Mouse (Mus musculus) left cerebral cortex, postnatal 25 days (tissue): ENCODE measurements around the gene Cxcl14. TPM values are rescaled to one million over a fixed set of nuclear protein-coding genes. Genes with fewer than 3 reads are reported as not detected.
A peak's percentile ranks its signal among the peaks of the same experiment; 100 is the strongest.

Experiments
- DNase-seq, 2 experiments: peaks; one replicate each; pipeline ENCODE4 v3.0.0; 2022; ENCODE audit warnings: low spot score in 2 of 2, mixed read lengths in 1 of 2
- intact Hi-C: fragments of 180-260 bp; cut with DNase I; formaldehyde crosslinking; loops from one replicate; pipeline ENCODE4 v1.15.1; 2025
- total RNA-seq, 2 experiments: library from RNA; stranded (reverse); gene quantifications; 2 replicates each; pipeline ENCODE4 v1.2.3; 2021

Cxcl14 gene
- total RNA-seq, 2 experiments from 2014 or later: 130 to 158 TPM

DNA sequence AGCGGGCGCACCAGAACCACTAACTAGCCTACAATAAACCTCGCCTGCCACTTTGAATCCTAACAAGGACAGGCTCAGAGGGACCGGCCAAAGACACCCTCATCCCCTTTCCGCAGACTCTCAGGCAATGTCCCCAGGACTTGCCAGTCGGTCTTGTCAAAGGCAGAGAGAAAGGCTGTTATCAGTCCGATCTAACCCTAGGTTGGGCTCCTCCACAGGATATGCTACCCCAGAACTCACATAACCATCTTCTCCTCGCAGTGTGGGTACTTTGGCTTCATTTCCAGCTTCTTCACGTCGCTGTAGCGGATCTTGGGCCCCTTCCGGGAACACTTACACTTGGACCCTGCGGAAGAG is 787 bp downstream of the Cxcl14 start:
- intact Hi-C loops: no loop called here
- DNase-seq: no peak

DNA sequence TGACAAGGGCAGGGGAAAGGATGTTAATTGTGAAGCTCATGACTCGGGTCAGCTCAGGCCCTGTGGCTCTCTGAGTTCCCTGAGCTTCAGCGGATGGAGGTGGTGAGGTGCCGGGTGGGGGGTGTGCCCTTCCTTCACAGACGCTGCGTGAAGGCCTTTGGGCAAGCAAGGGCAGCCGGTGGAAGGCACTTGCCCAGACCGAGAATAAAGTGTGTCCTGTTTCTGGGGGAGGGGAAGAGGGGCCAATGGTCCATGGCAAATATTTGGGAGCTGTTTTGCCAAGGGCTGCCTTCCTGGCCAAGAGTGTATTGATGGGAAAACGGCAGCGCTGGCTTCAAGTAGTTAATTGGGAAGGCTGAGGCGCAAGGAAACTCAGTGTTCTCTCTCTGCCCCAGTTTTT is 1.4 kb downstream of the Cxcl14 start:
- DNase-seq: peak; percentile 31 to 37
- intact Hi-C loops: no loop called here

DNA sequence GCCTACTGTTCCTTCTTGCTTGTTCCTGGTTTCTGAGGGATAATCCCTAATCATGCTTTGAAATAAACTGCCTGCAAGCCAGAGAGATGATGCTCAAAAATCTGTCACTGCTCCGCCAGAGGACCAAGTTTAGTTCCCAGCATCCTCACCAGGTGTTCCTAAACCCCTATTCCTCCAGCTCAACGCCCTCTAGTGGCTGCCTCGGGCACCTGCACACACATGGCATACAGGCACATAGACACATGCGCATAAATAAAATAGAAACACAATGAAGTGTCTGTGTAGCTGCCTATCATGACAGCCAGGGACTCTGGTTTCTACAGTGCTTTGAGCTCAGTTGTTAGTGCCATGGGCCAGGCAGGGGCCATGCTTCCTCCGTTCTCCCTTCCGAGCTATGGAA is 6.4 kb downstream of the Cxcl14 start:
- intact Hi-C loops: loop anchor here (5.0 kb wide), 1 partner anchor 47 kb away; no protein-coding TSS in a partner anchor
- DNase-seq: no peak

DNA sequence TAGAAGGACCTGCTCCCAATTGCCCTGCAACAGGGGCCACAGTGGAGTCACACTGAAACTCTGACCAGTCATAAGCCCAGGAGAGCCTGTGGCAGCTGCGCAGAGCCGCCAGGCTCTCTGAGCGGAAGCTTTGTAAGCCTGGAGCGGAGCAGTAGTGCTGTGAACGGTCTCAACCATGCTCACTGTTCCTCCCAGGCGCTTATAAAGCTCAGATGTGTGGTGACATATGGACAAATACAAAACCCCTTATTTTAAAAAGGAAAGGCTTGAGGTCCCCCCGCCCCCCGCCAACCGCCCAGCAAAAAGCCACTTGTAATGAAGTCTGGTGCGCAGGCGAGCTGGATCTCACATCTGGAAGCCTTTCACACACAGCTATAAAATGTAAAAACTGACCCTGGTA is 7.1 kb downstream of the Cxcl14 start:
- DNase-seq: no peak
- intact Hi-C loops: loop anchor here (5.0 kb wide), 1 partner anchor 48 kb away; no protein-coding TSS in a partner anchor

DNA sequence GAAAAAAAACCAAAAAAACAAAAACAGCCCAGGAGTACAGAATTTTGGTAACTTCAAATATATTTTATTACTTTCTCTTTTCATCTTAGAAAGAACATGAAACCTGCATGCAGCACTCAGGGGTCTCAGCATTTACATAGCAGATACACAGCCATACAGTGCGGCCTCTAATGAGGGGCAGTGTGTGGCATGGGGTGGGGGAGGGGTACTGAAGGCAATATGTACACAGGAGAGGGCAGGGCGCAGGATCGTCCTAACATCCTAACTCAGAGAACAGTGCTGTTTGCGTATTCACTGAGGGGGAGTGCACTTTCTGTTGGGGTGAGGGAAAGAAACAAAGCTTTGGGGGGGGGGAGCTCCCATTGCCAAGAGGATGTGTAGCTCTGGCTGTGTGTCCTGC is 7.8 kb downstream of the Cxcl14 start:
- DNase-seq: no peak
- intact Hi-C loops: loop anchor here (5.0 kb wide), 1 partner anchor 49 kb away; no protein-coding TSS in a partner anchor

DNA sequence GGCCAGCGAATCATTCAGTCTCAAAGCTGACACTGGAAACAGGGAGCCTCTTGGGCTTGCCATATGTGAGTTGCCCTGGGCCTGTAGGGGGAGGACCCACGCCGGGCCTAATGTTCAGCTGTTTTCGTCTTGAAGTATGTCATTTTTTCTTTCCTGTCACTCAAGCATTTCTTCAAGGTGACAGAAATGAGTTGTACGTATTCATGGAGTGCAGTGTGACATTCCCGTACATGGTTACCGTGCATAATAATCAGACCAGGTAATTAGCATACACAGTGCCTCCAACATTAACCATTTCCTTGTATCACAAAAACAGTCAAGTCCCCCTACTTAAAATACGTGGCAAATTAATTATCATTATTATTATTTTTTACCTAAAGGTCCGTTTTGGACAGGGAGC is 9.3 kb downstream of the Cxcl14 start:
- DNase-seq: no peak
- intact Hi-C loops: loop anchor here (5.0 kb wide), 1 partner anchor 50 kb away; no protein-coding TSS in a partner anchor

DNA sequence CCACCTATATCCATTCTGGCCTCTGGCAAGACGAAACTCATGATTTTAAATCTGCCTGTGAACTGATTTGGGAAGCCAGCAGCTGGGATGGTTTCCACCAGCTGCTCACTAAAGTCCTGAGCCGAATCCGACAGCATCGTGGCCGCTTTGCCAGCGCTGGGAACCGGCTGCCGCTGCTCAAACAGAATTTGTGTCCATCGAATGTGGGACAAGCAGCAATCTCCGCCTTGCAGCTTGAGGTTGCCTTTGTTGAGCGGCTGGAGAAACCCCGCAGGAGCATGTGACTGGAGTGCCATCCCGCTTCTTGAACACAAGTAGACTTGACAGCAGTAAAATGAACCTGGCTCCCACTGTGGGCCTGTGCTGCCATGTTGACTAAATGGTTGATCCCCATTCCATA is 13.0 kb downstream of the Cxcl14 start:
- no peak for DNase-seq
- intact Hi-C loops: no loop called here

DNA sequence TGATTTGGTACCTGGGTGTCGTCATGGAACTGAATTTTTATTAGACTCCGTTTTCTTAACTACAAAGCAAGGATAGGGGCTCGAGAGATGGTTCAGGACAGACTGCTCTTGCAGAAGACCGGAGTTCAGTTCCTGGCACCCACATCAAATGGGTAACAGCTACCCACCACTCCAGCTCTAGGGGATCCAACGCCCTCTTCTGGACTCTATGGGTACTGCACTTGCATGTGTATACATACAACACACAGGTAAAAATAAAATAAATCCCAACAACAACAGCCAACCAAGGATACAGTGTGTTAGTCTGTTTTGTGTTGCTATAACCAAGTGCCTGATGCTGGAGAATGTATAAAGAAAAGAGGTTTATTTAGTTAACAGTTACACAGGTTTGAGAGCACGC is 16.0 kb downstream of the Cxcl14 start:
- intact Hi-C loops: no loop called here
- no peak for DNase-seq

DNA sequence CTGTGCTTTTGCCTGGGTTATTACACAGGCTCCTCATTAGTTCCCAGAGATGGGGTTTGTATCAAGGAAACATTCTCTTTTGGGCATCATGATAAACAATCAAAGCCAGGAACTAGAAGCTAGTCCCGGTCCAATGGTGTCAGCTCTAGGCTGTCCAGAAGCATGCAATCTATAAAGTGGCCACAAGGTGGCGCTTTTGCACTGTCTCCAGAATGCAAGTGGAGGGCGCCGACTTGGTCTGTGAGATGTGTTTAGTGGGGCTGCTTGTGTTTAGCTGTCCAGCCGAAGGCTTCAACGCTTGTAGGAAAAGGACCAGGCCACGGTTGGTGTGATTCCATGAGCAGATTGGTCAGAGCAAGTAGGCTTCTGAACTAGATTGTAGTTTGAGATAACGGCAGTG is 16.9 kb downstream of the Cxcl14 start:
- peak; percentile 88 for DNase-seq
- intact Hi-C loops: loop anchor here (1.0 kb wide), 2 partner anchors 143 to 150 kb away; no protein-coding TSS in a partner anchor

DNA sequence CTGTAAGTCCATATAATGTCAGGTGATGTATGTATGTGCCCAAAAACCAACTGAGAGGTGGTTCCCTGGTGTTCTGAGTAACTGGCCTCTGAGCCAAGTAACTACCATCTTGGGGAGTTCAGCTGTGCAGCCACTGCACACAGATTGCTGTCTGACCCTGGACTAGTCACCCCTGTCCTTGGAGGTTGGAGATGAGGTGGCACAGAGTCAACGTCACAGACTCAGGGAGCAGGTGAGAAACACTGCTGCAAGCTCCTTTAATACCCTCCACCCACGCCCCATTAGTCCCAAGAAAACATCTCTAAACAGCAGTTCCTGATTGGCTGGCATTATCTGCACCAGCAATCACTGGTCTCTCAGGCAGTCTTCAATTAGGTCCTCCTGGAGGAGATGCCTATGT is 21.2 kb downstream of the Cxcl14 start:
- no peak for DNase-seq
- intact Hi-C loops: no loop called here

DNA sequence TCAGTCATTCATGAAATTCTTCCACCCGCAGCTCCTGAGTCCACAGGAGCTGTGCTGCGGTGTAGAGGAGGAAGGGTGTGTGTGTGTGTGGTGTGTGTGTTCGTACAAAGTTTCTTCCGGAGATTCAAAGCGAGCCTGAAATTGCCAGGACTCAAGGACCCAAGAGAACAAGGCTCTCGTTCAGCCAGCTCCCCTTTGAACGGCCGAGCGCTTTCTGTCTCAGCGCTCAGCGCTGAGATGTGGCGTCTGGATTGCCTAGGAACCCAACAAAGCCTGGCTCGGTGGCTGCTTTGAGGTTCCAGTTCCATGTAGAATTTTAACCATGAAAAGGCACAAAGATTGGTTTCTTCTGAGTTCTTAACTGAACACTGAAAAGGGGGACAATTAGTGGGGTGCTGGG is 26.2 kb downstream of the Cxcl14 start:
- intact Hi-C loops: no loop called here
- peak in 1 of 2 experiments; percentile 48 for DNase-seq

DNA sequence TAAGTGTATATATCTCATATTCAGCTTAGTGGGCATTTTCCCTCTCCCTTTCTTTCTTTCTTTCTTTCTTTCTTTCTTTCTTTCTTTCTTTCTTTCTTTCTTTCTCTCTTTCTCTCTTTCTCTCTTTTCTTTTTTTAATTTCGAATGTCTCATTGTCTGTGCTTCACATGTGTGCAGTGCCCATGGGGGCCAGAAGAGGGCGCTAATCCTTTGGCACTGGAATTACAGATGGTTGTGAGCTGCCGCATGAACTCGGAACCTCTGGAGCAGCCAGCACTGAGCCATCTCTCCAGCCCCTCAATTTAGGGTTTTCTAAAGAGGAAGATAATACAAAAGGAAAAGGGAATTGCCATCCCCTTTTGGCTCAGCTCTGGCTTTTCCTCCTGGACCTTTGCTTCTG is 29.0 kb downstream of the Cxcl14 start:
- DNase-seq: no peak
- intact Hi-C loops: no loop called here

DNA sequence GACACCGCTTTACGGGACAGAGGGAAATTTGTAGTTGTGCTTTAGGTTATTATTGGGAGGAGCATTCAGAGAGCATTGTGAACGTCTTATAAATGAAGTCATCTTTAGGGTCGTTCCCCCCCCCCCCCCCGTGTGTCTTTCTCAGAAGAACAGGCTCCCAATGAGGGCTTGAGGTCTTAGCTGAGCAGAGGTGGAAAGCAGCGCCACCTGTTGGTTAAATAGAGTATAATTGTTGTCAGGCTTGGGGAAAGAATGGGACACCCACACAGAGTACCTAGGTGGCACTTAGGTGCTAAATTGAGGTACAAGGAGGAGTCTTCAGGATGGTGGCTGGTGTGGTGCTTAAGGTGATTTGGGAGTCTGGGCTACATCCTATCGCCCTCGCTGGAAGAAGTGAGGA is 29.9 kb downstream of the Cxcl14 start:
- peak; percentile 32 to 40 for DNase-seq
- intact Hi-C loops: loop anchor here (1.0 kb wide), 1 partner anchor 69 kb away; no protein-coding TSS in a partner anchor

DNA sequence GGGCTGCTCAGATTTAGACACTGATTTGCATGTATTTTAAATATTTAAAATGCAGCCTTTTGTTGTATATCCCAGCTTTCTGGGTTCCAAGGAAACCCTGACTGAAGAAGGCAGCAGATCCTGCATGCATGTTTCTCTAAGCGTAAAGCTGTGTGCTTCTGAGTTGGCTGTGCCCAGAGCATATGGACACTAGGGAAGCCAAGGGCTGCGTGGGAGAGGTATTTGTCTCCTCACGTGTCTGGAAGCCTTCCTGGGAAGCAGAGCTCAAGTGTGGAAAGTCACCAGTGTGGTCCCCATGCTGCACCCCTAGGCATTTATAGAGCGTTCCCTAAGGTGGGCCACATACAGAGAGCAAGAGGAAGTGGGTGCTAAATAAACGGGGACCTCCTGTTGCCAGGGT is 30.7 kb downstream of the Cxcl14 start:
- peak; percentile 46 to 81 for DNase-seq
- intact Hi-C loops: loop anchor here (1.0 kb wide), 1 partner anchor 68 kb away; no protein-coding TSS in a partner anchor

DNA sequence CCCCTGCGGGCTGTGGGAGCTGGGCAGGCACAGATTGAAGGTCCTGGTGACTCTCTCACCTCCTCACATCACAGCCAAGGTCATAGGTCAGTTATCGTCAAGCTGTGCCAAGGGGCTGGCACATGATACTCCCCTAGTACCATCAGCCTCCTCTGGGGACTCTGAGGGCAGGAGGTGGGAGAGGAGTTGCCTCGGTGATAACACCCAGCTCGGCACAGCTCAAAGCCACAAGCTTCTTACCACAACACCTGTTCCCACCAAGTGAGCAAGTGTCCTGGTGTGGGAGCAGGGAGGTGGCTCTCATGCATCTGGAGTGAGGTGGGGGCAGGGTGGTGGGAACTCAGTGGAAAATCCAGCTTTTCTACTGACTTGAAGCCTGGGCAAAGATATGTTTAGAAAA is 34.1 kb downstream of the Cxcl14 start:
- intact Hi-C loops: no loop called here

DNA sequence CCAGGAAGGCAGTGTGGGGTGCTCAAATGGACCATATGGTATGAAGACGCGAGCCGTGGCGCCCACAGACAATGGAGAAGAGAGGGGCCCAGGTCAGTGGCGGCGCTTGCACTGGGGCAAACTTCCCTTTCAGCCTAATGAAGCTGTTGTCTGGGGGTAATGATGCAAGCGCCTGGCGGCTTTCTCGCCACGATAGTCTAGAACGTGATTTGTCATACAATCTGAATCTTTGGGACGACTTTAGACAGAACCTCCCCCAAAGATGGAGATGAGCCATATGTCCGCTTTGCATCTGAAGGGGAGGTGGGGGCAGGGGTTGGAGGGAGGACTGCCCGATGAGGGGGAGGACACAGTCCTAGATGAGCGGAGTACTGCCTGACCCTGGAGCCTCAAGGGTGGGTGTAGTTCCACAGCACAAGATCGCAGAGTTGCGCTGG is 36.0 kb downstream of the Cxcl14 start:
- intact Hi-C loops: no loop called here
- DNase-seq: no peak

More for the DNA sequence above, 34.1 kb downstream of the Cxcl14 start:
- no peak for DNase-seq

DNA sequence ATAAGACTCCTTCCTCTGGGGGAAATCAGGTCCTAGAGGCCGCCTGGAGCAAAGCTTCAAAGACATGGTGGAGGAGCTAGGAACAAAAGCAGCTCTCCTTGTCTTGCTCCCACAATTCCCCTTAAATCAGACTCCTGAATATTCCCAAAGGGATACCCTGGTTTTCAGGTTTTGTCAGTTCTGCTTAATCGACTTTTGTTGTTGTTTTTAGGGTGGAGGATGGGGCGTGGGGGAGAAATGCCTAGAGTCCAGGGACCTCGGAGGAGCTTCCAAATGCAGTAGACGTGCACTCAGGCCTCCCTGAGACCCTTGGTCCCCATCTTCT is 36.5 kb downstream of the Cxcl14 start:
- intact Hi-C loops: loop anchor here (5.0 kb wide), 1 partner anchor 433 kb away; no protein-coding TSS in a partner anchor
- no peak for DNase-seq

DNA sequence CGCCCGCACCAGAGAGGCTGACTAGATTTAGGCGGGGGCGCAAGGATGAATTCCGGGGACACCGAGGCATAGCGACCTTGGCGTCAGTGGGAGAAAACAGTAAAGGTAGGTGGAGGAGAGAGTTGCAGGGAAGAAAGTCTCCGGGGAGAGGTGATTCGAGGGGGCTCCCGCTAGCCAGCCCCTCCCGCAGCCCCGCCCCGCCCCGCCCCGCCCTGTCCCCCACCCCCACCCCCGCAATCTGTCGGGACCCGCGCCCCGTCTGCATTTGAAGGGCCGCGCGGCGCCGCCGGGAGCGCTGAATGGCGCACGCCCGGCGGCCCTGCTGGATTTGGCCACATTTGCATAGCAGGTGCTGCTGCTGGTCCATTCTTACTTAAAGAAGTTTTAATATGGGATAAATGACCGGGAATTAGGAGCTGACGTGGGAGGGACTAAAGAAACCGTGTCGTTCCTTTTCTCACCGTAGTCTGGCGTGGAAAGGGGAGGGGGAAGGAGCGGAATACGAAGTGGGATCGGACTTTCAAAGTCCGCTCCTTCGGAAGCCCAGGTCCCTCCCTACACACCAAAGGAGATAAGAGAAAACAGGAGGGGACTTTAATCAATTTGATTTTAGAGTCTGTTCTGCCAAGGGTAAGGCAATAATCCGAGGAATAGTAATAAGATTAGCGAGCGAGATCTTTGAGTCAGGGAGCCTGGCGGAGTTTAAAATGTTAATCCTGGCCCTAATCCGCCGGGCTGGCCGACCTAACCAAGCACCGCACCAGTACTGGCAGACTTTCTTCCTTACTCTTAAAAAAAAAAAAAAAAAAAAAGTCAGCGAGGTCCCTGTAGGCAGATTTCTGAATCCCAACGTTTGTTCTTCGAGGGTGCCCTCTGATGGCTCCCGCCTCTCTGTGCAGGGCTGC is 37.1 kb downstream of the Cxcl14 start:
- no peak for DNase-seq
- intact Hi-C loops: loop anchor here (5.0 kb wide), 1 partner anchor 432 kb away; no protein-coding TSS in a partner anchor

DNA sequence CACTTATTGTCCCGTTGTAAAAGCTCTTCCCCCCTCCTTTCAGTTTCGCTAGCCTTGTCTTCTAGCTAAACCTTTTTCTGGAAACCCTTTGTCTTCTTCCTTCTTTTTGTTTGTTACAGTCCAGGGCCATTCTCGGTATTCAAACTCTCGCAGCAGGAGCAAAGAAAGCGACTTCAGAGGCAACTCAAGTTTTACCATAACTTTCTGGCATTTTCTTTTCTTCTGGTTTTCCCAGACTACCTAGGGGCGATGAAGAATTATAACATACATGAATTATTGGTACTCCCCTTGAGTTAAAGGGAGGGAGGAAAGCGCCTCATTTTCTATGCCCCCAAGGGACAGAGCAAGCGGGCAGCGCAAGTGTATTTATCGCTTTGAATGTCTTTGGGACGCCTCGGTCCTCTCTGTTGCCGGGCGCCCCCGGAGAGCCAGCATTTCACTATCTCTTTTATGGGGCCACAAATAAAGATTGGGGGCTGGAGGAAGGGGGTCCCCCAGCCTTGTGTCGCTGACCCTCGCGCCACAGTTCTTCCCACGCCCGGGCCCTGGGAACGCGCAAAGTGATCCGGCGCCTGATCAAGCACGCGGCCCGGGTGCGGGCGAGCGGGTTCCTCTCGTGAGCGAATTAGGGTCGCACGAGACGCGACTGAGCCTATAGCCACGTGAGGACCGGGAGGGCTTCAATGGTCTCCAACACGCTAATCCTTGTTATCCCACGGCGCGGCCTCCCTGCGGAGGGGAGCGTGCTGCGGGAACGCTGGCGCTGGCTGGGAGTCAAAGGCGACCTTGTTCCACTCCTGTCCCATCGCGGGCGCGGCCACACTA is 37.9 kb downstream of the Cxcl14 start:
- no peak for DNase-seq
- intact Hi-C loops: loop anchor here (5.0 kb wide), 1 partner anchor 431 kb away; no protein-coding TSS in a partner anchor

DNA sequence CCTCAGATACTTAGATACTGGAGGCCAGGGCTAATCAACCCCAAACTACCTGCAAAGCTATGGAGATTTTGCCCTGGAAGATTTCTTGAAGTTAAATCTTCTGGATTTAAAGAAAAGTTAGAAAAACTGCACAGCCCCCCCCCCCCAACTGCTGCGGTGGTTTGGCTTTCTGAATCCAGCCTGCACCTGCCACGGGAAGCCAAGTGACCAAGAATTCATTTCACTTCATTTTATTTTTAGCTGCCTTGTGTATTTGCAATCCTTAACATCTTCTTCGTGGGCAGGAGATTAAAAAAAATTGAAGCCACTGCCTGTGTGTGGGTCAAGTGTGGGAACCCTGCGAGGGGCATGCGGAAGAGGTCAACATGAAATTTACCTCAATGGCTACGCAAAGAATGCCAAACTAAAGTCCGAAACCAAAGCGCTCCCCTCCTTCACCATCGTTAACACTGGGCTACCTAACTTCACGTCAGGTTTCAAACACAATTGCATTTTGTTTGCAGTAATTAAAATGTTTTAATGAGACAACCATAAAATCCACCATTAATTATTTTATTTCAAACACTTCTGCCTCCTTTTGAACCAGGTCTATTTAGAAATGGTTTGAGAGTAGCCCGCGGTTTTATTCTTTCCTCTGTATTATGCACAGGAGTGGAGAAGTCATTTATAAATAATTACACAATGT is 38.7 kb downstream of the Cxcl14 start:
- no peak for DNase-seq
- intact Hi-C loops: loop anchor here (5.0 kb wide), 1 partner anchor 430 kb away; no protein-coding TSS in a partner anchor
